8 mouse cellular contexts compared by ENCODE assay signal in the genomic region with DNA sequence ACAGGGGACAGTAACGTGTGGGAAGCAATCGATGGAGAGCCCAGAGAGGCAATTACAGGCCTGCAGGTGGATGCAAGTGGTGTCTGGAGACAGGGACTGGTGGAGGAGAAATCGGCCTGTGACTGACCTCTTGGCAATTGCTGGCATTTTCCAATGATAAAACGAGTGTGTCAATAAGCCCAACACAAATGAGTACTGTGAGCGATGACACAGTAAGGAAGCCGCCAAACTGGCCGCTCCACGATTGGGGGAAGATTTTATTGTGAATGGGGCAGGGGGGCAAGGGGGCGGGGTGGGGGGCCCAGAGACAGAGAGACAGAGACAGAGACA. TPM values are rescaled to one million over a fixed set of nuclear protein-coding genes. Genes with fewer than 3 reads are reported as not detected.
A peak's percentile ranks its signal among the peaks of the same experiment; 100 is the strongest.
DNase-seq lines count a peak whose midpoint lies in the region; ATAC-seq and TF ChIP-seq lines count a peak whose summit lies in the region.

No protein-coding gene starts in this region.

- H3K27me3 ChIP-seq in heart, embryonic 10.5 days (ENCODE audit: insufficient read depth, poor library complexity, severe bottlenecking), result peaks cover 10% of the 10 kb centered on the region
- no peaks in the 10 kb centered on the region for H3K27me3 ChIP-seq in G1E (ENCODE audit: insufficient read depth, low read length)
- no peaks in the 10 kb centered on the region for H3K27me3 ChIP-seq in hindbrain, embryonic 13.5 days
- no peaks in the 10 kb centered on the region for H3K27me3 ChIP-seq in midbrain, embryonic 11.5 days (ENCODE audit: control insufficient read depth, insufficient read depth, low read length)

- no peaks in the 10 kb centered on the region for H3K9me3 ChIP-seq in heart, embryonic 10.5 days
- no peaks in the 10 kb centered on the region for H3K9me3 ChIP-seq in G1E (replicated peaks)
- H3K9me3 ChIP-seq in hindbrain, embryonic 13.5 days, result no peaks in the 10 kb centered on the region
- H3K9me3 ChIP-seq in midbrain, embryonic 11.5 days (ENCODE audit: control insufficient read depth, low read length), result no peaks in the 10 kb centered on the region

- H3K9ac ChIP-seq in hindbrain, embryonic 13.5 days, result peak overlapping the region; percentile 63
- H3K9ac ChIP-seq in midbrain, embryonic 11.5 days (ENCODE audit: low read length), result peak overlapping the region; percentile 40; the same call in 1 of the 2 replicates

- no peak for TF ChIP-seq CTCF in G1E (IDR thresholded peaks at IDR 0.05; ENCODE audit: low read depth, low read length)

- no peak for ATAC-seq in G1E (ENCODE audit: extremely low read depth, insufficient number of reproducible peaks, low FRiP score, poor library complexity, severe bottlenecking)
- ATAC-seq in hindbrain, embryonic 13.5 days (ENCODE audit: low FRiP score), result no peak
- ATAC-seq in midbrain, embryonic 11.5 days (ENCODE audit: low FRiP score), result peak; percentile 65; the same call in 1 of the 2 replicates

- H3K4me1 ChIP-seq in heart, embryonic 10.5 days, result peaks cover 23% of the 10 kb centered on the region; the same call in 1 of the 2 replicates
- peaks cover 19% of the 10 kb centered on the region for H3K4me1 ChIP-seq in G1E (ENCODE audit: insufficient read depth, low read depth, low read length)
- peaks cover 4% of the 10 kb centered on the region for H3K4me1 ChIP-seq in hindbrain, embryonic 13.5 days (replicated peaks)
- H3K4me1 ChIP-seq in midbrain, embryonic 11.5 days (ENCODE audit: control insufficient read depth, insufficient read depth, low read length), result peaks cover 3% of the 10 kb centered on the region; the same call in 1 of the 2 replicates

- peak overlapping the region; percentile 59 for H3K27ac ChIP-seq in heart, embryonic 10.5 days
- no peak overlapping the region for H3K27ac ChIP-seq in hindbrain, embryonic 13.5 days
- H3K27ac ChIP-seq in midbrain, embryonic 11.5 days (ENCODE audit: low read depth, low read length), result no peak overlapping the region

- 23% methylated on average over 9 of the region's 9 CpGs for WGBS in heart, embryonic 10.5 days
- 23% methylated on average over 9 of the region's 9 CpGs for WGBS in hindbrain, embryonic 13.5 days
- 19% methylated on average over 9 of the region's 9 CpGs for WGBS in midbrain, embryonic 11.5 days

- peak overlapping the region; percentile 56 for H3K4me3 ChIP-seq in heart, embryonic 10.5 days
- peak overlapping the region; percentile 67 for H3K4me3 ChIP-seq in G1E (ENCODE audit: low read depth, low read length)
- H3K4me3 ChIP-seq in hindbrain, embryonic 13.5 days, result peak overlapping the region; percentile 34
- H3K4me3 ChIP-seq in midbrain, embryonic 11.5 days (ENCODE audit: low read depth, low read length), result peak overlapping the region; percentile 25

- no peaks in the 10 kb centered on the region for H3K36me3 ChIP-seq in heart, embryonic 10.5 days
- H3K36me3 ChIP-seq in G1E (replicated peaks), result peaks cover 20% of the 10 kb centered on the region
- H3K36me3 ChIP-seq in hindbrain, embryonic 13.5 days, result peaks cover 7% of the 10 kb centered on the region; the same call in 1 of the 2 replicates
- no peaks in the 10 kb centered on the region for H3K36me3 ChIP-seq in midbrain, embryonic 11.5 days (ENCODE audit: control insufficient read depth, insufficient read depth, low read length)

- peak overlapping the region; percentile 59 for H3K4me2 ChIP-seq in hindbrain, embryonic 13.5 days
- H3K4me2 ChIP-seq in midbrain, embryonic 11.5 days, result peak overlapping the region; percentile 46

- DNase-seq in heart, embryonic 10.5 days (ENCODE audit: low spot score), result no peak
- no peak for DNase-seq in heart, adult 9 months (ENCODE audit: low spot score in 2 of 2)
- DNase-seq in G1E (ENCODE audit: low spot score), result no peak
- DNase-seq in midbrain, embryonic 11.5 days (ENCODE audit: low spot score, missing footprints), result no peak
- DNase-seq in left cerebral cortex, adult 11 months (ENCODE audit: low spot score), result no peak
- DNase-seq in ovary, adult 18-20 months (ENCODE audit: low spot score), result no peak
- DNase-seq in right cerebral cortex, adult 2 months (ENCODE audit: low spot score in 2 of 2), result no peak

RNA-seq across cellular contexts. Expression of gene Il20rb, which starts 32.0 kb away (rescaled TPM):
- 1.2 and 1.4 TPM in 2 replicates for polyA plus RNA-seq in heart, embryonic 10.5 days (2016; fragmentation: Nextera tagmentation; extraction: Ambion mirVana)
- total RNA-seq in G1E (2014; fragmentation: Nextera tagmentation) (1.1 and 1.2 TPM in 2 replicates), G1E (2017) (0.71 and 0.93 TPM in 2 replicates)
- 0.20 and 0.22 TPM in 2 replicates for polyA plus RNA-seq in G1E (2012)
- polyA plus RNA-seq in hindbrain, embryonic 13.5 days (2015; fragmentation: Nextera tagmentation; extraction: Ambion mirVana), result 0.53 and 0.63 TPM in 2 replicates
- polyA plus RNA-seq in midbrain, embryonic 11.5 days (2014; fragmentation: Nextera tagmentation; extraction: Ambion mirVana), result 0.59 and 1.2 TPM in 2 replicates
